Mouse (Mus musculus) heart, embryonic 10.5 days (tissue): ENCODE results near the gene Adgrg6. TPM values are rescaled to one million over a fixed set of nuclear protein-coding genes. Genes with fewer than 3 reads are reported as not detected.

Experiments
- DNase-seq: peaks from one replicate; pipeline ENCODE4 v3.0.0-alpha.2; 2017; ENCODE audit warnings: low spot score
- H3K27ac ChIP-seq: fragments of 300-500 bp; sonication (generic); 2 replicates; pipeline ENCODE4 v1.5.1; 2016; ENCODE audit warnings: mild to moderate bottlenecking
- H3K27me3 ChIP-seq: fragments of 300-500 bp; sonication (generic); 2 replicates; pipeline ENCODE4 v1.6.1; 2016; ENCODE audit warnings: mild to moderate bottlenecking; ENCODE audit not compliant: poor library complexity, insufficient read depth, severe bottlenecking
- H3K36me3 ChIP-seq: fragments of 300-500 bp; sonication (generic); 2 replicates; pipeline ENCODE4 v1.6.1; 2016; ENCODE audit warnings: mild to moderate bottlenecking, moderate library complexity
- H3K4me1 ChIP-seq: fragments of 300-500 bp; sonication (generic); 2 replicates; pipeline ENCODE4 v1.6.1; 2016; ENCODE audit warnings: mild to moderate bottlenecking
- H3K4me3 ChIP-seq: fragments of 300-500 bp; sonication (generic); 2 replicates; pipeline ENCODE4 v1.5.1; 2016; ENCODE audit warnings: mild to moderate bottlenecking, moderate library complexity
- H3K9me3 ChIP-seq: fragments of 300-500 bp; sonication (generic); 2 replicates; pipeline ENCODE4 v1.6.1; 2016; ENCODE audit warnings: mild to moderate bottlenecking, moderate library complexity
- WGBS: fragments of 180-500 bp; shearing (Covaris S2); methylation state at CpG from one replicate; pipeline ENCODE4 v1.1.7; 2016; 5-methylcytosine and 5-hydroxymethylcytosine counted together
- polyA plus RNA-seq: library from polyadenylated mRNA; unstranded; fragments of >200 nt; fragmentation: Nextera tagmentation; extraction: Ambion mirVana; gene quantifications from 2 replicates; pipeline ENCODE4 v1.2.1, GENCODE M21; 2016

Gene Adgrg6
- polyA plus RNA-seq, 1 experiment from 2014 or later: 11.1 TPM

- no peaks in the 10 kb centered on the region for H3K27me3 ChIP-seq
- DNase-seq: no peak
- no peaks in the 10 kb centered on the region for H3K36me3 ChIP-seq
- H3K27ac ChIP-seq: no peak overlapping the region
- H3K4me1 ChIP-seq: no peaks in the 10 kb centered on the region
- H3K9me3 ChIP-seq: no peaks in the 10 kb centered on the region
- WGBS: 73% methylated on average over 7 of the region's 7 CpGs
- no peak overlapping the region for H3K4me3 ChIP-seq
These were observed 95.4 kb downstream of the Adgrg6 start for GRCm38 (mm10) chr10:14450073-14450472.

- Histone ChIP-seq H3K27me3 (no peaks in the 10 kb centered on the region), H3K9me3 (no peaks in the 10 kb centered on the region), H3K4me3 (no peak overlapping the region), H3K27ac (no peak overlapping the region), H3K4me1 (no peaks in the 10 kb centered on the region), H3K36me3 (no peaks in the 10 kb centered on the region)
- WGBS: 67% methylated on average over 12 of the region's 12 CpGs
- DNase-seq: no peak
These were observed 99.7 kb downstream of the Adgrg6 start for GRCm38 (mm10) chr10:14445590-14446291.

GRCm38 (mm10) chr10:14440860-14441579 lies 104.4 kb downstream of the Adgrg6 start:
- WGBS: 89% methylated on average over 9 of the region's 9 CpGs
- Histone ChIP-seq H3K27me3 (no peaks in the 10 kb centered on the region), H3K9me3 (no peaks in the 10 kb centered on the region), H3K36me3 (peaks cover 2% of the 10 kb centered on the region; the same call in 1 of the 2 replicates), H3K27ac (no peak overlapping the region), H3K4me3 (no peak overlapping the region), H3K4me1 (no peaks in the 10 kb centered on the region)
- DNase-seq: no peak

GRCm38 (mm10) chr10:14404070-14404469 lies 141.4 kb downstream of the Adgrg6 start:
- H3K36me3 ChIP-seq: peaks cover 11% of the 10 kb centered on the region; the same call in 1 of the 2 replicates
- H3K27me3 ChIP-seq: no peaks in the 10 kb centered on the region
- no peak for DNase-seq
- H3K9me3 ChIP-seq: peaks cover 5% of the 10 kb centered on the region; the same call in 1 of the 2 replicates
- no peaks in the 10 kb centered on the region for H3K4me1 ChIP-seq
- no peak overlapping the region for H3K27ac ChIP-seq
- no peak overlapping the region for H3K4me3 ChIP-seq
- WGBS: 80% methylated on average over 1 of the region's 1 CpGs

GRCm38 (mm10) chr10:14401744-14402143 lies 143.7 kb downstream of the Adgrg6 start:
- H3K9me3 ChIP-seq: no peaks in the 10 kb centered on the region
- no peaks in the 10 kb centered on the region for H3K4me1 ChIP-seq
- no peak for DNase-seq
- H3K27me3 ChIP-seq: no peaks in the 10 kb centered on the region
- WGBS: 78% methylated on average over 8 of the region's 8 CpGs
- H3K4me3 ChIP-seq: no peak overlapping the region
- H3K36me3 ChIP-seq: peaks cover 6% of the 10 kb centered on the region; the same call in 1 of the 2 replicates
- H3K27ac ChIP-seq: no peak overlapping the region

- Histone ChIP-seq H3K36me3 (no peaks in the 10 kb centered on the region), H3K27ac (no peak overlapping the region), H3K27me3 (no peaks in the 10 kb centered on the region), H3K4me3 (no peak overlapping the region), H3K4me1 (no peaks in the 10 kb centered on the region), H3K9me3 (no peaks in the 10 kb centered on the region)
- 9% methylated on average over 11 of the region's 11 CpGs for WGBS
- no peak for DNase-seq
These were observed 154.3 kb downstream of the Adgrg6 start for GRCm38 (mm10) chr10:14391025-14391639.

- 76% methylated on average over 5 of the region's 5 CpGs for WGBS
- no peaks in the 10 kb centered on the region for H3K9me3 ChIP-seq
- H3K4me3 ChIP-seq: no peak overlapping the region
- no peaks in the 10 kb centered on the region for H3K4me1 ChIP-seq
- no peaks in the 10 kb centered on the region for H3K27me3 ChIP-seq
- DNase-seq: no peak
- H3K36me3 ChIP-seq: no peaks in the 10 kb centered on the region
- H3K27ac ChIP-seq: no peak overlapping the region
These were observed 159.9 kb downstream of the Adgrg6 start for GRCm38 (mm10) chr10:14385574-14385973.

GRCm38 (mm10) chr10:14365065-14365589 lies 180.3 kb downstream of the Adgrg6 start:
- WGBS: 70% methylated on average over 1 of the region's 1 CpGs

GRCm38 (mm10) chr10:14363226-14363625 lies 182.2 kb downstream of the Adgrg6 start:
- 92% methylated on average over 2 of the region's 2 CpGs for WGBS

More at GRCm38 (mm10) chr10:14365065-14365589, 180.3 kb downstream of the Adgrg6 start:
- Histone ChIP-seq H3K27ac (no peak overlapping the region), H3K27me3 (no peaks in the 10 kb centered on the region), H3K36me3 (no peaks in the 10 kb centered on the region), H3K9me3 (no peaks in the 10 kb centered on the region), H3K4me3 (no peak overlapping the region), H3K4me1 (no peaks in the 10 kb centered on the region)
- no peak for DNase-seq

GRCm38 (mm10) chr10:14358271-14358670 lies 187.2 kb downstream of the Adgrg6 start:
- DNase-seq: no peak
- 79% methylated on average over 3 of the region's 3 CpGs for WGBS
- H3K9me3 ChIP-seq: no peaks in the 10 kb centered on the region
- no peaks in the 10 kb centered on the region for H3K36me3 ChIP-seq
- no peak overlapping the region for H3K27ac ChIP-seq
- H3K4me1 ChIP-seq: no peaks in the 10 kb centered on the region
- no peak overlapping the region for H3K4me3 ChIP-seq
- H3K27me3 ChIP-seq: no peaks in the 10 kb centered on the region

More at GRCm38 (mm10) chr10:14363226-14363625, 182.2 kb downstream of the Adgrg6 start:
- Histone ChIP-seq H3K36me3 (no peaks in the 10 kb centered on the region), H3K27ac (no peak overlapping the region), H3K4me1 (no peaks in the 10 kb centered on the region), H3K9me3 (no peaks in the 10 kb centered on the region), H3K27me3 (no peaks in the 10 kb centered on the region), H3K4me3 (no peak overlapping the region)
- no peak for DNase-seq
